Mouse (Mus musculus): Measurements from ENCODE around the gene Scube3.
A peak's percentile ranks its signal among the peaks of the same experiment; 100 is the strongest.

Scube3 gene

DNA sequence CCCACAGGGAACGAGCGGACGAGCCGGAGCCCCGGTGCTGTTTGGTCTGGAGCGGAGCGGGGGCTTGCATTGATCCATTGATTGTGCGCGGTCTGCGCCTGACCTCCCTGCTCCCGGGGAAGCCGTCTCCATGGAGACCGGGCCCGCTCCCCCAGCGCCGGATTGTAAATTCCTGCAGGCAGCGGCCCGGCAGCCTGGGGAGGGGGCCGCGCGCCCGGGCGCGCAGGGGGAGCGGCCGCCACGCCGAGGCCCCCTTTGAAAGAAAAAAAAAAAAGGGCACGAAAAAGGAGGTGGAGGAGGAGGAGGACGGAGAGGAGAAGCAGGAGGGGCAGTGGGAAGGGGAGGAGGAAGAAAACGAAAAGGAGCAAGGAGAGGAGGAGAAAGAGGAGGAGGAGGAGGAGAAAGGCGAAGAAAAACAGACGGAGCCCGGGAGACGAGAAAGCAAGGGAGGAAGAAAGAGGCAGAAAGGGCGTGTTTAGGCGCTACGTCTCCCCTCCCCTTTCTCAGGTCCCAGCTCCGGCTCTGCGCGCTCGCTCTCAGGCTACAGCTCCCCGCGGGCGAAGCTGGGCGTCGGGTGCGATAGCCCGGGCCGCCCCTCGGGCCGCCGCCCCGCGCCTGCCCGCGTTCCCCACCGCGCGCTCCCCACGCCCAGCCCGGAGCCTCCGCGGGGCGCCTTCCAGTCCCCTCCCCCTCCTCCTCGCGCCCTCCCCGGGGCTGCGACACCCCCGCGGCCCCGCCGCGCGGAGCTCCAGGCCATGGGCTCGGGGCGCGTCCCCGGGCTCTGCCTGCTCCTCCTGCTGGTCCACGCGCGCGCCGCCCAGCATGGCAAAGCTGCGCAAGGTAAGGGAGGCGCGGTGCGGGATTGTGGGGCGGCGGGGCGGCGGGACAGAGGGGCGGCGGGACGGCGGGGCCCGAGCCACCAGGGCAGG, at the start of gene Scube3:
Gene Scube3, plus strand, starts transcription at position 371 of the 929 bp plus-strand sequence.
- peak; percentile 63 for DNase-seq

DNA sequence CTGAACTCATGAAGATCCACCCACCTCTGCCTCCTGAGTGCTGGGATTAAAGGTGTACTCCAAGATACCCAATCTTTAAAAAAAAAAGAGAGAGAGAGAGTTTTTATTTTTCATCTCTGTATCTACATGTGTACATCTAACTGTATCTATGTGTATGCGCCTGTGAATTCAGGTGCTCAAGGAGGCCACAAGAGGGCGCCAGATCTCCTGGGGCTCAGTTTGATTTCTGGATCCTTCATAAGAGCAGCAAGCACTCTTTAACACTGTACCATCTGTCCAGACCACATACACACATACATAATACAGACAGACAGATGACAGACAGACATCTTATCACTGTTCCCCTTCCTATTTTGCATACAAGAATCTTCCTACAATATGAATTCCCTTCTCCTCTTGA, 49.6 kb upstream of the Scube3 start:
- no peak for DNase-seq

- no peak for DNase-seq
Measured at GRCm38 (mm10) chr17:28093837-28094236, 48.1 kb upstream of the Scube3 start.

DNA sequence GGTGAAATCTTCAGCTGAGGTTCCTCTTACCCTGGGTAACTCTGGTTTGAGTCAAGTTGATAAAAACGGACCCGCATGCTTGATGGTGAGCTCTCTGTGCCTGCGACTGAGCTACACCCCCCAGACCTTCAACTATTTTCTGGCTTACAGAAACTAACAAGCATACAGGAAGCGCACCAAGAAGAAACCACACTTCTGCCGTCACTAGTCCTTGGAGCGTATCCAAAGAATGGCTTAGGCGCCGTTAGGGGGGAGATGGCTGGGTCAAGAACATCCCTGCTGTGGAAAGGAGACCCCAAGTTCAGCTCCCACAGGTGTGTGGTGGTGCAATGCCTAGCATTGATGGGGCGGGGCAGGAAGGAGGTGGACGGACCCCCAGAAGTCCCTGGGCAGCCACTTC, 45.5 kb upstream of the Scube3 start:
- no peak for DNase-seq

DNA sequence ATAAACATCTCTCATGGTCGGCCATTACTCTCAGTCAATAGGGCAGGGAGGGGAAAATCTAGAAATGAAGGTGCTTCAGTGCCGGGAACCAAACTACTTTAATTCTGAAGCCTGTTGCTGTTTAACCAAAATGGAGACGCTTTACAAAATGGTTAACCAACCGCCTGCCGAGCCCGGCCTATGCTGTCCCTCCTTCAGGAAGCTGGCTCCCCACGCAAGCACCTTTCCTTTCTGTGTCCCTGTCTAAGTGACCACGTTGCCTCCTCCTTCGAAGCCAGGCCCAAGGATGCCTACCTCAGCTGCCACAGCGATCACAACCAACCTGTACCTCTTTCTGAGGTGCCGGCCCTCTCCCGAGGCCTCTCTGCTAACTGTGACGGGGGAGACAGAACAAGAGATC, 44.6 kb upstream of the Scube3 start:
- DNase-seq = no peak

- no peak for DNase-seq
Measured at GRCm38 (mm10) chr17:28099086-28099485, 42.9 kb upstream of the Scube3 start.

GRCm38 (mm10) chr17:28100669-28101068, 41.3 kb upstream of the Scube3 start:
- peak; percentile 30 for DNase-seq

- no peak for DNase-seq
Measured at GRCm38 (mm10) chr17:28101284-28101887, 40.6 kb upstream of the Scube3 start.

GRCm38 (mm10) chr17:28101902-28102319, 40.0 kb upstream of the Scube3 start:
- DNase-seq = no peak

DNA sequence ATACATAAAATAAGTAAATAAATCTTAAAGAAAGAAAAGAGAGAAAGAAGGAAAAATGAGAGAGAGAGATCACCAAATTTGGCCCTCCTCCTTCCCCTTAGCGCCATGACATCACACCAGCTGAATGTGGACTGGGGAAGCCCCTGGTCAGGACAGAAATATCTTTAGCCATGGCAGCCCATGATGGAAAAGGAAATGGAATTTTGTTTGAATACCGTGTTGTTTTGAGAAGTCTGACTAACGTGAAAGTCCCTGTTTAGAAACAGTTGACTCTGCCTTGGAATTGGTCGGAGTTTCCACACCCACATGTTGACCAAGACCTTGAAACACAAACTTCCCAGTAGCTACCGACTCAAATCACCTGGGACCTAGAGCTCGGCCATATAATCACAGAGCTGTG, 37.5 kb upstream of the Scube3 start:
- no peak for DNase-seq

- peak; percentile 68 for DNase-seq
Measured at GRCm38 (mm10) chr17:28106352-28106751, 35.6 kb upstream of the Scube3 start.

DNA sequence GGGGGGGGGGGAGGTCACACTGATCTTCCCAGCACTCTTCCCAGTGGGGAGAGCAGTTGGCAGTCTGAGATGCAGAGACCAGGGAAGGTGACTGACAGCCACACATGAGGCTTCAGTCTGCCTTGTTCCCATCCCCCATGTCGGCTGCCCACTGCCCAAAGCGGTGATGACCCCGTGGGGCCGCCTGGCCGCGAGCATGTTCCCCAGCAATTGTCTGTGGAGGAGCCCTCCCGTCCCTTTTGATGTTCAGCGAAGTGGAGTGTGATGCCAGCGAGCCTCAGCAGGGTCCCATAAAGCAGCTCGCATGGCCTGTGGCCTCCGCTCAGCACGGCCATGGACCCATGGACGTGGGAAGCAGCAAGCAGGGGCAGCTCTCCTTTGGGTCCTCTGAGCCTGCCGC, 34.7 kb upstream of the Scube3 start:
- DNase-seq = no peak

DNA sequence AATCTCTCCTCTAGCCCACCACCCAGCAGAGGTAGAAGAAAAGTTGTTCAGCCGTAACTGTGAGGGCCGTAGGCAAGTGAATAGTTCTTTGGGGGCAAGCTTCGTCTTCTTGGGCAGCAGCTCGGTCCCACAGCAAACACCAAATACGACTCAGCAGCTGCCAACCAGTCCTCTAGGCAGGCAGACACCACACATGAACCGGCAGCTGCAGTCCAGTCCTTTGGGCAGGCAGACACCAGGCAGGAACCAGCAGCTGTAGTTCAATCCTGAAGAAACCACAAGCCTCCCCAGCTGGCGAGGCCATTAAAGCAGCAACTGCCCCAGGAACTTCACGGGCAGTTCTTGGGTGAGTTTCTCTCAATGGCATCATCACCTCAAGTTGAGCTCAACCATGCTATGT, 29.7 kb upstream of the Scube3 start:
- no peak for DNase-seq

DNA sequence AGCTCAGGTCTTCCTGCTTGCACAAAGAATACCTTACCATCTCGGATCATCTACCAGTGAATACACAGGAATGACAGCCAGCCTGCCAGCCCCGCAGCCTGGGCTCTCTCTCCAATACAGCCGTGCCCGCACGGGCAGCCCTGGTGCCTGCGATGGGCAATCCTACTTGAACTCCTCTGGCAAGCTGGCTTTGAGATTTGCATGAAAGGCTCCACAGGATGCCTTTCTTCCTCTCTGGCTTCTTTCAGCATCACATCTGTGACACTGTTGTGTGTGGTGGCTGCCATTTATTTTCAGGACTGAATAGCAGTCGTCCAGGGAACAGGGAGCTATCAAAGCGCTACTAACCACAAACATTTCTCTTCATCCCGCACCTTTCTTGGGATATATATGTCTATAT, 25.6 kb upstream of the Scube3 start:
- DNase-seq = no peak

DNA sequence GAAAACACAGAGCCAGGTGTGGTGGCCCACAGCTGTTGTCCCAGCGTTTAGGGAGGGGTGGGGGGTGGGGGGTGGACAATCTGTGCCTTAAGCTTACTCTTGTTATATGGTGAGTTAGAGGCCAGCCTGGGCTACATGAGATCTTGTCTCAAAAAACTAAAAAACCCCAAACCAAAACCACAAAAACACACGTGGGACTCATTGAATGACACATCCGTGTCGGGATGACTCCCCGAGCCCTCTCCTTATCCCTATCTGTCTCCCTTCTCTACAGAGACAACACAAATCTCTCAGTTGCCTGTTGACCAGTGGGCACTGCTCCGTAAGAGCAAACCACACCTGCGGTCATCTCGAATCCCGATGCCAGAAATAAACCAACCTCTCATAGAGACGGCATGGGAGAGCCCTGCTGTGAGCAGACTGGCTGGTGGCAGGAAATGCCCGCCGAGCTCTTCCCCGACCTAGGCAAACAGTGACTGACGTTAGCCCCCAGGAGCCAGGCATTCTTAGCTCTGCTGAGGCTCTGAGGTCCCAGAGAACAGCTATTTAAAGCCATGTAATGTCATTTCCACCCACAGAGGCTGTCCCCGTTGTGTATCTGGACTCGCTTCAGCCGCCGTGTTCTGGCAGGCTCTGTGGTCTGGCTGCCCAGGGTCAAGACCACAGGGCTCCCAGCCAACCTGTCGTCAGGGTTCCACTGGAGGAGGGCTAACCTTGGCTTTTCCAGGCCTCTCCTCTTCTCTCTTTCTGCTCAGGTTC, 24.3 kb upstream of the Scube3 start:
- peak; percentile 42 for DNase-seq

GRCm38 (mm10) chr17:28120460-28120859, 21.5 kb upstream of the Scube3 start:
- no peak for DNase-seq

DNA sequence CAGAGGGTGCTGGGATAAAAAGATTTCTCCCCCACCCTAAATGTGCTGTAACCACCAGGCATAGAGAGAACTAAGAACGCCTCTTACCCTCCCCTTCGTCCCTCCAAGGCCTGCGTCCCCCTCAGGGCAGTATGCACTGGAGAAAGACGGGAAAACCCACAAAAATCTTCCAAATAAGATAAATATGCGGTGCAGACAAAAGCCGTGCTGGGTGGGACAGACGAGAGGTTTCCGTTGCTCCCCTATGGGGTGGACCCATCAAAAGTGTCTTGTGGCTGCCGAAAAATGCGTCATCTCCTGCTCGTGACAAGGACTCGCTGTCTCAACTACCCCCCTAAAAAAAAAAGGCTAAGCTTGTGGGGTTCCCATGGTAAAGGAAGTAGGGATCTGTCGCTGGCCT, 19.0 kb upstream of the Scube3 start:
- no peak for DNase-seq

DNA sequence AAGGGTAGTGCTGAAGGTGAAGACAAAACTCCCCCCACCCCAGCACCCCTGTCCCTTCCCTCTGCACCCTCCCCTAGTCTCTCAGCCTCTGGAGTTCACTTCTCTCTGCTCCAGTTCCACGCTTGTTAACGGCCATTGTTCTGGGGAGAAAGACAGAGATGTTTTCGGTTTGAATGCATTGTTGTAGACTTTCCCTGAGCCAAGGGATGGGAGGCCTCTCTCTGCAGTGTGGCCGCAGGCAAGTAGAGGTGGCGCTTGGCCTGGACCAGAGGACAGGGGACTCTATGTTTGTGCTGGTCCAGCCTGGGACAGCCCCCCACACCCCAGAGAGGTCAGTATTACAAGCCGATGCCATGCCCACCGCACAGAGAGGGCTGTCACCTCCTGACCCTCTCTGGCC, 18.3 kb upstream of the Scube3 start:
- no peak for DNase-seq

DNA sequence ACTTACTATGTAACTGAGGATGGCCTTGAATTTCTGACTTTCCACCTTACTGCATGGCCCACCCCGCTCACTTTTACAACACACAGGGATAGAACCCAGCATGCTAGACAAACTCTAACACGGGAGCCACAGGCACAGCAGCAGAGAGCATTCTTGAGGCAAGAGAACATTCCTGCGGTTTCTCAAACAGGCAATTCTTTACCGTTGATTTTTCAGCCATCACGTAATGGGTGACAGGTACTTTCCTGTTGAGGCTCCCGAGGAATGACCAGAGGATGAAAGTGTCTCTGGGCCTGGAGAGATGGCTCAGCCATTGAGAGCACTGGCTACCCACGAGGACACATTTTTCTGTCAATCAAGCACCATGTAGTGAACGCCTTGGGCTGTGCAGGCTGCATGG, 17.6 kb upstream of the Scube3 start:
- no peak for DNase-seq

DNA sequence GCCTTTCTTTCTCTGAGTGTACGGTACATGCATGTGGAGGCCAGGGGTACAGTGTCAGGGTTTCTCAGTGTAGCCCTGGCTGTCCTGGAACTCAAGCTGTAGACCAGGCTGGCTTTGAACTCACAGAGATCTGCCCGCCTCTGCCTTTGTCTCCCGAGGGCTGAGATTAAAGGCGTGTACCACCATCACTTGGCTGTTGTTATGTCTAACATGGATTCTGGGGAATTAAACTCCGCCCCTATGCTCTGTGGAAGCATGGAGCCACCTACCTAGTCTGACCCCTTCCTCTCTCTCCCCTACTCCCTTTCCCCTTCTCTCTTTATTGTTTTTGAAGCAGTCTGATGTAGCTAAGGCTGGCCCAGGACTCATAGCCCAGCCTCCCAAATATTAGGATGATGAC, 12.1 kb upstream of the Scube3 start:
- DNase-seq = no peak

GRCm38 (mm10) chr17:28130391-28131125, 11.4 kb upstream of the Scube3 start:
- DNase-seq = no peak

DNA sequence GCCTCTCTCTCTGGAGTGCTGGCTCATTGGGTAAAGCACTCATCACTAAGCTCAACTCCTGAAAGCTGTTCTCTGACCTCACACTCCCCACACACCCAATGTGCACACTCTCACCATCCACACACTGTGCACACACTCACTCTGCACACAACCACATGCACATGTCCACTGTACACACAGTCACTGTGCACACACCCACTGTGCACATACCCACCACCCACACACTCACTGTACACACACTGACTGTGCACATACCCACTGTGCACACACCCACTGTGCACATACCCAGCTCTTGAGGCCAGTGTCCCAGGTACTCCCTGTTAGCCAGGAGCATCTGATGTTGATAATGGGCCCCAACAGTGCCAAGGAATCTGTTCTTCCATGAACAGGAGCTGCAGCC, 10.8 kb upstream of the Scube3 start:
- no peak for DNase-seq

GRCm38 (mm10) chr17:28133193-28133592, 8.7 kb upstream of the Scube3 start:
- peak; percentile 80 for DNase-seq
